Mouse (Mus musculus) 3T3-L1 (cell line): Measurements from ENCODE around the gene Kif5a.
A peak's percentile ranks its signal among the peaks of the same experiment; 100 is the strongest.

Experiments used
- DNase-seq: peaks from one replicate; pipeline ENCODE4 v3.0.0-alpha.2; 2015; ENCODE audit warnings: low read depth, low spot score

The Kif5a gene

GRCm38 (mm10) chr10:127217177-127217576, 46.0 kb downstream of the Kif5a start:
- no peak for DNase-seq

- no peak for DNase-seq
Measured at GRCm38 (mm10) chr10:127216456-127216855, 46.7 kb downstream of the Kif5a start.

GRCm38 (mm10) chr10:127214422-127214803, 48.7 kb downstream of the Kif5a start:
- DNase-seq = no peak

- no peak for DNase-seq
Measured at GRCm38 (mm10) chr10:127213704-127214421, 49.3 kb downstream of the Kif5a start.

GRCm38 (mm10) chr10:127213272-127213671, 49.9 kb downstream of the Kif5a start:
- DNase-seq = no peak

GRCm38 (mm10) chr10:127211414-127211854, 51.7 kb downstream of the Kif5a start, which contains the start of gene Pip4k2c:
Pip4k2c (minus strand) TSS chr10:127211585.
- peak; percentile 92 for DNase-seq

- DNase-seq = peak; percentile 53
Measured at GRCm38 (mm10) chr10:127210961-127211405, 52.2 kb downstream of the Kif5a start.

- DNase-seq = no peak
Measured at GRCm38 (mm10) chr10:127209928-127210570, 53.1 kb downstream of the Kif5a start.

- no peak for DNase-seq
Measured at GRCm38 (mm10) chr10:127208921-127209320, 54.2 kb downstream of the Kif5a start.

GRCm38 (mm10) chr10:127205373-127205772, 57.8 kb downstream of the Kif5a start:
- DNase-seq = no peak

GRCm38 (mm10) chr10:127204589-127204988, 58.6 kb downstream of the Kif5a start:
- no peak for DNase-seq

- no peak for DNase-seq
Measured at GRCm38 (mm10) chr10:127203106-127203505, 60.0 kb downstream of the Kif5a start.

- peak; percentile 31 for DNase-seq
Measured at GRCm38 (mm10) chr10:127200279-127200678, 62.9 kb downstream of the Kif5a start.

GRCm38 (mm10) chr10:127199474-127199873, 63.7 kb downstream of the Kif5a start:
- DNase-seq = no peak

GRCm38 (mm10) chr10:127199068-127199467, 64.1 kb downstream of the Kif5a start:
- no peak for DNase-seq

GRCm38 (mm10) chr10:127198492-127198891, 64.7 kb downstream of the Kif5a start:
- DNase-seq = no peak

GRCm38 (mm10) chr10:127197505-127198110, 65.5 kb downstream of the Kif5a start:
- DNase-seq = no peak

GRCm38 (mm10) chr10:127197104-127197503, 66.0 kb downstream of the Kif5a start:
- no peak for DNase-seq

GRCm38 (mm10) chr10:127196392-127196791, 66.8 kb downstream of the Kif5a start:
- peak; percentile 95 for DNase-seq

GRCm38 (mm10) chr10:127195328-127196129, 67.6 kb downstream of the Kif5a start, which contains the start of gene Dtx3:
Dtx3 (minus strand) TSS chr10:127195728.
- peak; percentile 54 for DNase-seq
